Mouse (Mus musculus) retina, postnatal 7 days (tissue): Measurements from ENCODE around the gene Katna1.
A peak's percentile ranks its signal among the peaks of the same experiment; 100 is the strongest.
"Not testable (repeated sequence)": the region's sequence is repeated elsewhere in the genome, so short reads cannot be mapped to it uniquely, and the experiment has no call there.

Source experiments
- DNase-seq: peaks from one replicate; pipeline ENCODE4 v3.0.0-alpha.2; 2012; ENCODE audit warnings: low read depth, low spot score

Gene Katna1

GRCm38 (mm10) chr10:7725751-7726500 lies at the start of gene Katna1:
Katna1 (plus strand) TSS chr10:7726000.
- peak; percentile 94 for DNase-seq

GRCm38 (mm10) chr10:7680731-7681301 lies 45.0 kb upstream of the Katna1 start, which contains the start of the genes Pcmt1 and Lats1:
Pcmt1 (minus strand) TSS chr10:7681136.
Lats1 (plus strand) TSS chr10:7681214.
- peak; percentile 77 for DNase-seq

GRCm38 (mm10) chr10:7681343-7682025 lies 44.3 kb upstream of the Katna1 start:
- peak; percentile 37 for DNase-seq

- DNase-seq: no peak
Observed at GRCm38 (mm10) chr10:7682249-7682648, 43.6 kb upstream of the Katna1 start.

- DNase-seq: no peak
Observed at GRCm38 (mm10) chr10:7686902-7687301, 38.9 kb upstream of the Katna1 start.

GRCm38 (mm10) chr10:7695286-7695685 lies 30.5 kb upstream of the Katna1 start:
- DNase-seq: no peak

- no peak for DNase-seq
Observed at GRCm38 (mm10) chr10:7700120-7700519, 25.7 kb upstream of the Katna1 start.

GRCm38 (mm10) chr10:7702586-7702985 lies 23.2 kb upstream of the Katna1 start:
- DNase-seq: no peak

GRCm38 (mm10) chr10:7710121-7710520 lies 15.7 kb upstream of the Katna1 start:
- DNase-seq: no peak

GRCm38 (mm10) chr10:7712506-7712905 lies 13.3 kb upstream of the Katna1 start:
- DNase-seq: no peak

GRCm38 (mm10) chr10:7715056-7715455 lies 10.7 kb upstream of the Katna1 start:
- DNase-seq: no peak

GRCm38 (mm10) chr10:7726501-7726812 lies 657 bp downstream of the Katna1 start:
- no peak for DNase-seq

GRCm38 (mm10) chr10:7727011-7727410 lies 1.2 kb downstream of the Katna1 start:
- no peak for DNase-seq

GRCm38 (mm10) chr10:7731582-7731981 lies 5.8 kb downstream of the Katna1 start:
- no peak for DNase-seq

GRCm38 (mm10) chr10:7737122-7737521 lies 11.3 kb downstream of the Katna1 start:
- DNase-seq: no peak

GRCm38 (mm10) chr10:7737914-7738313 lies 12.1 kb downstream of the Katna1 start:
- no peak for DNase-seq

GRCm38 (mm10) chr10:7745528-7745927 lies 19.7 kb downstream of the Katna1 start:
- DNase-seq: not testable (repeated sequence)

GRCm38 (mm10) chr10:7748752-7749151 lies 23.0 kb downstream of the Katna1 start:
- DNase-seq: no peak

GRCm38 (mm10) chr10:7757544-7757943 lies 31.7 kb downstream of the Katna1 start:
- DNase-seq: no peak

- DNase-seq: no peak
Observed at GRCm38 (mm10) chr10:7772346-7772745, 46.5 kb downstream of the Katna1 start.

GRCm38 (mm10) chr10:7772769-7773168 lies 47.0 kb downstream of the Katna1 start:
- DNase-seq: no peak

- no peak for DNase-seq
Observed at GRCm38 (mm10) chr10:7775421-7775820, 49.6 kb downstream of the Katna1 start.

GRCm38 (mm10) chr10:7778361-7778760 lies 52.6 kb downstream of the Katna1 start:
- DNase-seq: no peak
